Mouse (Mus musculus): ENCODE measurements at regions not wholly inside any gene's neighbourhood (a gene's known extent, or its start where the extent isn't known, plus 50 kb on each side); places are given as distances from the start of the nearest gene placed in this dataset.
A peak's percentile ranks its signal among the peaks of the same experiment; 100 is the strongest.

- no peak for ATAC-seq (replicated peaks; ENCODE audit: low FRiP score, low TSS enrichment, poor library complexity, severe bottlenecking)
Measured at GRCm38 (mm10) chr10:125696159-125696558, 269.8 kb upstream of the Lrig3 start.

DNA sequence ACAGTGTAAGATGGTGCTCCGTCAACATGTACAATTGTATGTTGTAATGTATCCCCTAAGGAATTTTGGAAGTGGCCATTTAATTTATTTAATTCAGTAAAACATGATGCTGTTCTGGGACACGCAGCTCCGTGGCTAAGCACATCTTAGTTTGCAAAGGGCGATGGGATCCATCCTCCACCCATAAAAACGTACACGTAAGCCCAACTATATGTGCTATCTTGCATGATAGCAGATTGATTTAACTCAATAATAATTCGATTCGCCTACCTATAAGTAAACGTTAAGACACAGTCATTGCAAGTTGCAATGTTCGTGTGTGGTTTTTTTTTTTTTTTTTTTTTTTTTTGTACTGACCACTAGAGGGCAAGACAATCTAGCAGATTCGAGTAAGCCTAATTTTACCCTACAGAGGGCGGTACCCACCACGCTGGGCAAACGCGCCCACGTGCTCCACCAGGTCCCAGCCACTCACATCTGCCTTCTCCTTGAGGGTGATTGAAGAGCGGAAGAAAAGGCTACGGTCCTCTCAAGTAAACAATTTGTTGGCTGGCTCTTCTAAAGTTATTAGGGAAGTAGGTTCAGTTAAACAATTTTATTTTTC is 240.8 kb upstream of the Lrig3 start:
- ATAC-seq (replicated peaks; ENCODE audit: low FRiP score, low TSS enrichment, poor library complexity, severe bottlenecking): peak; percentile 98

DNA sequence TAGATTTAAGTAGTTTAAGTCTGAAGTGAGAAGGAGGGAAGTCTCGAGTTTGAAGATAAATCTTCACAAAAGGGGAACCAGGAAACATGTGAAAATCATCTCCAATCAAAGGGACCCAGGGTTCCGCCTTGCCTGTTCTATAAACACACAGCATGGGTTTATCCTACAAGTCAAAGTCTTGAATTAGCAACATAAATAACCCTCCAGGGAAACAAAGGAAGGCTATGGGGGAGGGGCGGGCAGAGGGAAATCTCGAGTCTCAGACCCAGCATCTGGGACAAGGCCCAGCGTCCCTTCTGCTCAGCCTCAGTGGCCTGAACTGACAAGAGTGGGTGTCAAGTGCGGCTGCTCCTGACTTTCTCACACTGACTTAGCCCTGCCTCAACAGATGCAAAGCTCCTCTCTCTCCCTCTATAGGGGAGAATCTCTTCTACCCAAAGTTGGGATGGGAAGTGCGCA is 240.3 kb upstream of the Lrig3 start:
- no peak for ATAC-seq (replicated peaks; ENCODE audit: low FRiP score, low TSS enrichment, poor library complexity, severe bottlenecking)

GRCm38 (mm10) chr10:125726546-125726945 is 239.4 kb upstream of the Lrig3 start:
- ATAC-seq (replicated peaks; ENCODE audit: low FRiP score, low TSS enrichment, poor library complexity, severe bottlenecking): no peak

- no peak for ATAC-seq (replicated peaks; ENCODE audit: low FRiP score, low TSS enrichment, poor library complexity, severe bottlenecking)
Measured at GRCm38 (mm10) chr10:125735744-125736494, 230.0 kb upstream of the Lrig3 start.

GRCm38 (mm10) chr10:125743181-125743580 is 222.8 kb upstream of the Lrig3 start:
- no peak for ATAC-seq (replicated peaks; ENCODE audit: low FRiP score, low TSS enrichment, poor library complexity, severe bottlenecking)

GRCm38 (mm10) chr10:125749031-125749585 is 216.9 kb upstream of the Lrig3 start:
- ATAC-seq (replicated peaks; ENCODE audit: low FRiP score, low TSS enrichment, poor library complexity, severe bottlenecking): no peak

DNA sequence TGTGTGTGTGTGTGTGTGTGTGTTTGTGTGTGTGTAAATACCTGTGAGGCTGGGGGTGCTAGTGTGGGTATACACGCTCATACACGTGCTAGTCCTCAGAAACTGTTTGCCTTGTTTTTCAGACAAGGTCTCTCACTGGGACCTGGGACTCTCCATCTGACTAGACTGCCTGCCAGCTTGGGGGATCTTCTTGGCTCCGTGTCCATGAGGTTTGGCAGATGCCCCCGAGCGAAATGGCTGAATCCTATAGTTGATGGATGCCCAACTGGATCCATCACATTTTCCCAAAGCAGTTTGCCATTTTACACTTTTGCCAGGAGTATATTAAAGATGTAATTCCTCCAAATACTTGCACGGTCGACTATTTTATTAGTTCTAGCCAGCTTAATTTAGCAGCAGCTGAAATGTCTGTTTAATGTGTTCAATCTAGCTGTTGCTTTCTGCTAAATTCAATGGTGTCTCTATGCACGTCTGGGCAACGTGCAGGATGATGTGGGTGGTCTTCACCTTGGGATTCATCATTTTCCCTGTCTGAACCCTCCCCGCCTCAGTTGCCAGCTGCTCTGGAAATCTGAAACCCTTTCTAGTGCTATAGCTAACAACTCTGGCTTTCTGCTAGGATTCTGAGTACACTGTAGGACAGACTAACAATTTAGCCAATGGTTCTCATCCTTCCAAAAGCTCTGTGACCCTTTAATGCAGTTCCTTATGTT is 213.3 kb upstream of the Lrig3 start:
- no peak for ATAC-seq (replicated peaks; ENCODE audit: low FRiP score, low TSS enrichment, poor library complexity, severe bottlenecking)

GRCm38 (mm10) chr10:125759171-125759570 is 206.8 kb upstream of the Lrig3 start:
- no peak for ATAC-seq (replicated peaks; ENCODE audit: low FRiP score, low TSS enrichment, poor library complexity, severe bottlenecking)

DNA sequence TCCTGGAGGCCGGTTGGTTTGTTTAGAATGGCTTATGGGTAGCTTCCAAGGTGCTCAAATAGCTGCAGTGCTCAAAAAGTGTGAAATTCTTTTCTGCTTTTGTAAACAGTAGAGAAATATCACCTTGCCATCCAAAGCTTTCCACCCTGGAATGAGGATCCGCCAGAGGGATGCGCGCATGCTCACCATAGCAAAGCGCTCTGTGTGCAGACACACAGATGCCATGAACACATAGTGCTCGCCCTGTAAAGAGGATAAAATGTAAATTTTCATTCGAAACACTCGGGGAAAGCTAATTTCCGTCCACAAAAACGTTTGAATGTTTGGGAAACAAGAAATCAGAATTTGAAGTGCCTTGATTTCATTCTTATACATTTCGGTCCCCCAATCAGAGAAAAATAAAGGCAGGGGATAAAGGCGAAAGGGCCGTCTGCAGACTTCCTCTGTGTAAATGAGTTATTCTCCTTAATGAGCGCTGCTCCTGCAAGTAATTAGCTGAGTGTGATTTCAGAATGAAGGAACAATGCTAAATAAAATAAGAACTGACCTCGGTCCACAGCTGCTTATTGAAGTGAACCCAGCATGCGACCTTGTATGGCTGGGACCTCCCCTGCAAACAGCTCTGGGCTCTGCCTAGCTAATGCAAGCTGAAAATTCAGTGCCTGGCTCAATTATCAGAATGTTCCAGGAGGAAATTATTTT is 203.4 kb upstream of the Lrig3 start:
- ATAC-seq (replicated peaks; ENCODE audit: low FRiP score, low TSS enrichment, poor library complexity, severe bottlenecking): no peak

DNA sequence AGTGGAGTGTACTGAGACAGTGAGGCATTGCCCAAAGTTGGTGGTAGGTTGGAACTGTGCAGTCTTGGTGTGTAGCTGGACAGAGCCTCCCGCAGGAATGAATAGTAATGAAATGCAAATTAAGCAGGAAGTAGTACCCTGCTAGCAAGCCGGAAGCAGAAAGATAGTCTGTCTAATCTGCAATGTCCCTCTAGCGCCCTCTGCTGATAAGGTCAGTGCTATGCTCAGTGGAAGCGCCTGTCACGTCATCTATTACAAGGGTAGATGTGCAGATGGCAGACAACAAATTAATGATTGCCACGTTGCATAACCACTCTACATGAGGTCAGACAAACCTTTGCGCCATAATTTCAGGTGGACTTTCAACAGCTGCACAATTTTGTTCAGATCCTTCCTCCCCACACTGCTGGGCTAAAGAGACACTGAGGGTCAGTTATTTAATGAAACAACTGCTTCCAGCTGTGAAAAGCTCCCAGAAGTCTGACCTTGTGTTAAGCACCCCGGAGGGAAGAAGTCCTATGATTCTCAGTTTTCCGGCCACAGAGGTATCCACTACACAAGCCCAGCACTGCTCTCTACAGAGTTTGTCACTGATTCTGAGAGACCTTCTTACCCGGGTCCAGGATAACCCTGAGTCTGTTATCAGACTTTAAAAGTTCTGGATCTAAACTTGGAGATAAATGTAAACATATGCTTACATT is 201.4 kb upstream of the Lrig3 start:
- 0 out of 2 replicates have a peak, but pooled peaks have one; percentile 34 for ATAC-seq (replicated peaks; ENCODE audit: low FRiP score, low TSS enrichment, poor library complexity, severe bottlenecking)

DNA sequence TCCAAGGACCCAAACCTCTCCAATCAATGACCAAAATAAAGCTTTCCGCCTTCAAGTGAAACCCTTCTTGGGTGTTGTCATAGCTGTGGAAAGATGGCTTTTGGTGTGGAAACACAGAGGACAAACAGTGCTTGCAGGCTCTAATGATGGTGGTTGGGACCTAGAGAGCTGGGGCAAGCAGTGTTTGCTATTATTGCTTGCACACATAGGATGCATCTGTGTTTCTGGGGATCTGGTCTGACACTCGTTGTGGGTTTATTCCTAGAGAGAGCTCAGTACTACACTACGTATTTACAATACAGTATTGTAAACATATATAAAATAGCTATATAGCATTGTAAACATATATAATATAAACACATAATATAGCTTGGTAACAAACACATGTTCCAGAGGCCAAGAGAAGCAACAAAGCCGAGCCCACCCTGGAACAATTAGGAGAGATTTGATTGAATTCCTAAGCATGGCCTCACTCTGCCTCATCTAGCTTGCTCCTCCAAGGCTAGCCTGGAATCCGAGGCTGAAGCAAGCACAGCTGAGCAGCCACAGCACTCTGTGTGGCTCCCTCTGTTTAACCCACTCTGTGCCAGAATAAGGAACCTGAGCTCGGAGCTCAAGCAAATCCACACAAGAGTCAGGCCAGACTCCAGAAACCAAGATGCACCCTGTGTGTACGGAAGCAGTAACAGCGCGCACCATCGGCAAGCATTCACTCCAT is 200.7 kb upstream of the Lrig3 start:
- ATAC-seq (replicated peaks; ENCODE audit: low FRiP score, low TSS enrichment, poor library complexity, severe bottlenecking): no peak

DNA sequence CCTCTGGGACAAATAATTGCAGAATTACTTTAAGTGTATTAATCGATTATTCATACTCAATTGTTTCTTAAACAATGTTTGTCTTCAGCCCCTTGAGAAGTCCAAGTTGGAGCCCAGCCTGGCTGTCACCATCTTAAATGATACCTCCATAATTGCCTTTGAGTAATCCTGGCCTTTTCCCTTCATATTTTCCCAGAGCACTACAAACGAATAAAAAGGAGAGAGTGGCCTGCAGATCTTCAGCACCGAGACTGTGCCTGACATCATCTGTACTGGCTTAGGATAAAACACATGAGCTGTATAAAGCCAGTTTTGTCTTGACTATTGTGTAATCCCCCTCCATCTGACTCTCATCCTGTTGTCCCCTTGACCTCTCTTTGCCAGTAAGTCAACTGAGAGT is 197.7 kb upstream of the Lrig3 start:
- ATAC-seq (replicated peaks; ENCODE audit: low FRiP score, low TSS enrichment, poor library complexity, severe bottlenecking): no peak

DNA sequence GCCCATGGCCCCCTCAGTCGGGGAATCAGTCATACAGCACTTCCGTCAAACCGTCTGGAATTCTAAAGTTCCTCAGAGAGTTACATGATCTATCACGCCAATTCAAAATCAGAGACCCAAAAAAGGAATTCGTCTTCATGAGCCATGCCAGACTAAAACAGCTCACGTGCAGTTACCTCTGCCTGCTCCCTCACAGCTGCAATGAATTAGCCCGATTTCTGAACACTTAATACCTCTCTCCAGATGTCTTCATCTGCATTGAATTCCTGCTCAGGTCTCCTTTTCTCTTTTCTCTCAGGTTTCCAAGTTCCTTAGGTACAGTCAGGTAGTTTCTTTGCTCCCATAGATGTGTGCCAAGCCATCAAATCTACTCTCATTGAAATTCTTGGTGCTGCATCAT is 192.4 kb upstream of the Lrig3 start:
- no peak for ATAC-seq (replicated peaks; ENCODE audit: low FRiP score, low TSS enrichment, poor library complexity, severe bottlenecking)

- ATAC-seq (replicated peaks; ENCODE audit: low FRiP score, low TSS enrichment, poor library complexity, severe bottlenecking): no peak
Measured at GRCm38 (mm10) chr10:125782486-125782885, 183.5 kb upstream of the Lrig3 start.

- ATAC-seq (replicated peaks; ENCODE audit: low FRiP score, low TSS enrichment, poor library complexity, severe bottlenecking): 0 out of 2 replicates have a peak, but pooled peaks have one; percentile 41
Measured at GRCm38 (mm10) chr10:125784896-125785295, 181.1 kb upstream of the Lrig3 start.

- ATAC-seq (replicated peaks; ENCODE audit: low FRiP score, low TSS enrichment, poor library complexity, severe bottlenecking): peak; percentile 89
Measured at GRCm38 (mm10) chr10:125785448-125786196, 180.3 kb upstream of the Lrig3 start.

Data from megakaryocyte-erythroid progenitor cell, adult 5-6 weeks (primary cell).